Mouse (Mus musculus) liver, embryonic 13.5 days (tissue): ENCODE data around the gene Endou. TPM values are rescaled to one million over a fixed set of nuclear protein-coding genes. Genes with fewer than 3 reads are reported as not detected.

ENCODE experiments used
- ATAC-seq: fragments of 200-750 bp; cut with Nextera tagmentation; 2 replicates; pipeline ENCODE4 v1.8.0; 2017; ENCODE audit warnings: low read depth, mild to moderate bottlenecking, moderate number of reproducible peaks, moderate library complexity
- DNase-seq: peaks from one replicate; pipeline ENCODE4 v3.0.0; 2022
- H3K27ac ChIP-seq: fragments of 300-500 bp; sonication (generic); 2 replicates; pipeline ENCODE4 v1.5.1; 2015; ENCODE audit warnings: moderate library complexity, mild to moderate bottlenecking, inconsistent platforms
- H3K27me3 ChIP-seq: fragments of 300-500 bp; sonication (generic); 2 replicates; pipeline ENCODE4 v1.6.1; 2015; ENCODE audit warnings: mild to moderate bottlenecking, inconsistent platforms
- H3K36me3 ChIP-seq: fragments of 300-500 bp; sonication (generic); 2 replicates; pipeline ENCODE4 v1.6.1; 2015; ENCODE audit warnings: mild to moderate bottlenecking, inconsistent platforms
- H3K4me1 ChIP-seq: fragments of 300-500 bp; sonication (generic); replicated peaks from 2 replicates; pipeline ENCODE4 v1.6.1; 2015; ENCODE audit warnings: inconsistent platforms
- H3K4me2 ChIP-seq: fragments of 300-500 bp; sonication (generic); 2 replicates; pipeline ENCODE4 v1.6.1; 2015; ENCODE audit warnings: inconsistent platforms, mild to moderate bottlenecking, moderate library complexity
- H3K4me3 ChIP-seq: fragments of 300-500 bp; sonication (generic); replicated peaks from 2 replicates; pipeline ENCODE4 v1.5.1; 2015; ENCODE audit warnings: mild to moderate bottlenecking, inconsistent platforms
- H3K9ac ChIP-seq: fragments of 300-500 bp; sonication (generic); 2 replicates; pipeline ENCODE4 v1.6.1; 2015; ENCODE audit warnings: mild to moderate bottlenecking, inconsistent platforms
- H3K9me3 ChIP-seq: fragments of 300-500 bp; sonication (generic); replicated peaks from 2 replicates; pipeline ENCODE4 v1.6.1; 2016; ENCODE audit warnings: inconsistent platforms
- WGBS: fragments of 180-500 bp; shearing (Covaris S2); methylation state at CpG from one replicate; pipeline ENCODE4 v1.1.7; 2015; ENCODE audit not compliant: insufficient replicate concordance; 5-methylcytosine and 5-hydroxymethylcytosine counted together
- polyA plus RNA-seq: library from polyadenylated mRNA; unstranded; fragments of >200 nt; fragmentation: Nextera tagmentation; extraction: Ambion mirVana; gene quantifications from 2 replicates; pipeline ENCODE4 v1.2.1, GENCODE M21; 2015

Endou gene
- polyA plus RNA-seq, 1 experiment from 2014 or later, result not detected

DNA sequence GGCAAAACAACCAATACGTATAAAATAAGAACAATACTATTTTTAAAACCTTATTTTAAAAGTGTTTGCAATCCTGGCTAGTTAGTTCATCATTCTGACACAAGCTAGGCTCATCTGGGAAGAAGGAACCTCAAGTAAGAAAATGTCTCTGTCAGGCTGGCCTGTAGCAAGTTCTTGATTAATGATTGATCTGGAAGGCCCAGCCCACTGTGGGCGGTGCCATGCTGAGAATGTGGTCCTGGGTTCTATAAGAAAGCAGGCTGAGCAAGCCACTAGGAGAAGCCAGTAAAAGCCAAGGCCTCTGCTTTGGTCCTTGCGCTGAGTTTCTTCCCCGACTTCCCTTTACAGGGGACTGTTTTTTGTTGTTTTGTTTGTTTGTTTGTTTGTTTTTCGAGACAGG, 21.4 kb upstream of the Endou start:
- no peak for ATAC-seq
- H3K4me3 ChIP-seq, result no peak overlapping the region
- WGBS, result 74% methylated on average over 5 of the region's 5 CpGs
- H3K9ac ChIP-seq, result no peak overlapping the region
- H3K4me1 ChIP-seq, result peaks cover 27% of the 10 kb centered on the region
- H3K27me3 ChIP-seq, result peaks cover 4% of the 10 kb centered on the region; the same call in 1 of the 2 replicates
- no peak for DNase-seq
- no peak overlapping the region for H3K27ac ChIP-seq
- H3K9me3 ChIP-seq, result no peaks in the 10 kb centered on the region
- H3K4me2 ChIP-seq, result no peak overlapping the region
- no peaks in the 10 kb centered on the region for H3K36me3 ChIP-seq

DNA sequence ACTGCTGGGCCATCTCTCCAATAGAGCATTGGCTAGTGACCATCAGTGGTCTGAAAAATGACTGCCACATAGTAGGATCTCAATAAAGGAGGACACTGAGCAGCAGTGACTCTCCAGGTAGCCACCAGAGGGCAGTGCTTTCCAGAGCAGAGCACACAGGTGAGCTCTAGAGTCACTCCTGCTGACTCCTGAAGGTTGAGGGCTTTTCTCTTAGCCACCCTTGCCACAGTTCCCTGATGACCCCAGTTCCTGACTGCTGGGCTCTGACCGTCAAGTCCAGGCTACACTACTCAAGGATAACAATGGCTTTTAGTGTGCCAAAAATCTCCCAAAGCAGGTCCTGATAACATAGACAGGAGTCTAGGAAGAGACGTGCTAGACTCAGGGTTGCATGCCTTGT, 20.5 kb upstream of the Endou start:
- H3K4me3 ChIP-seq, result no peak overlapping the region
- peaks cover 34% of the 10 kb centered on the region for H3K4me1 ChIP-seq
- WGBS, result 78% methylated on average over 2 of the region's 2 CpGs
- no peak overlapping the region for H3K9ac ChIP-seq
- no peaks in the 10 kb centered on the region for H3K9me3 ChIP-seq
- no peak overlapping the region for H3K27ac ChIP-seq
- H3K36me3 ChIP-seq, result no peaks in the 10 kb centered on the region
- no peaks in the 10 kb centered on the region for H3K27me3 ChIP-seq
- DNase-seq, result no peak
- no peak for ATAC-seq
- no peak overlapping the region for H3K4me2 ChIP-seq

DNA sequence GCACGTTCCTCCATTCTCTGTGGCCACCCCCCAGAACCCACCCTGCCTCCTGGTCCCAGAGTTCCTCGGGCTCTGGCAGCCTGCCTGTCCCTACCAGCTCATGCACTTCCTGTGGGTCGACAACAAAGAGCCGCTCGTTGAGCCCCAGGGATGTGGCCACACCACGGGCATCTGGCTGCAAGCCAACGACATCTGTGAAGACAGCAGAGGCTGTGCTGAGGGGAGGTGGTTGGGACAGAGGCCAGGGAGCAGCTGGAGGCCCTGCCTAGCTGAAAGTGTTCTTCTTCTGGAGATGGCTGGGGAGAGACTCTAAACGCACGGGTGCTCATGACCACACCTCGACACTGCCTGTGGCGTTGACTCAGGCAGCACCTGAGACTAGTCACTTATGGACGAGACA, 19.6 kb upstream of the Endou start:
- DNase-seq, result no peak
- H3K4me2 ChIP-seq, result no peak overlapping the region

DNA sequence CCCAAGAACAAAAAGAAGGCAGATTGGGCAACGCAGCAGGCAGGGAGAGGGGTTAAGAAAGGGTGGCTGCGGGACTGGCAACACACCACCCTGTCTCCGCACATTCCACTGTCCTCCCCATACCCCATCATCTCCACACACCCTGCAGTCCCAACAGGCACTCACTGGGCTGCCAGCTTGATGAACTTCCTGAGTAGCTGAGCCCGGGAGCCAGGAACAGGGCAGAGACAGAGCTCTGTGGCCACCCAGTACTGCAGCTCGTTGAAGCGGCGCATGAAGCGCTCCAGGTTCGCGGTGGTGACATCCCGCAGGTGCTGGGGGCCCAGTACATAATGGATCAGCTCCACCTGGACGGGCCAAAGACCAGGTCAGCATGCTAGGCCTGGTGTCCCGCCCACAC, 18.7 kb upstream of the Endou start:
- Histone ChIP-seq H3K27ac (no peak overlapping the region), H3K27me3 (no peaks in the 10 kb centered on the region), H3K4me1 (peaks cover 52% of the 10 kb centered on the region), H3K9ac (no peak overlapping the region), H3K9me3 (no peaks in the 10 kb centered on the region), H3K4me3 (no peak overlapping the region), H3K4me2 (no peak overlapping the region), H3K36me3 (no peaks in the 10 kb centered on the region)
- ATAC-seq (no peak), DNase-seq (no peak)
- WGBS, result 82% methylated on average over 13 of the region's 13 CpGs

More for the DNA sequence above, 19.6 kb upstream of the Endou start:
- Histone ChIP-seq H3K9me3 (no peaks in the 10 kb centered on the region), H3K4me1 (peaks cover 44% of the 10 kb centered on the region), H3K9ac (no peak overlapping the region; the same call in 1 of the 2 replicates), H3K27me3 (no peaks in the 10 kb centered on the region), H3K36me3 (no peaks in the 10 kb centered on the region), H3K27ac (no peak overlapping the region), H3K4me3 (no peak overlapping the region)
- ATAC-seq, result no peak
- 28% methylated on average over 12 of the region's 12 CpGs for WGBS

DNA sequence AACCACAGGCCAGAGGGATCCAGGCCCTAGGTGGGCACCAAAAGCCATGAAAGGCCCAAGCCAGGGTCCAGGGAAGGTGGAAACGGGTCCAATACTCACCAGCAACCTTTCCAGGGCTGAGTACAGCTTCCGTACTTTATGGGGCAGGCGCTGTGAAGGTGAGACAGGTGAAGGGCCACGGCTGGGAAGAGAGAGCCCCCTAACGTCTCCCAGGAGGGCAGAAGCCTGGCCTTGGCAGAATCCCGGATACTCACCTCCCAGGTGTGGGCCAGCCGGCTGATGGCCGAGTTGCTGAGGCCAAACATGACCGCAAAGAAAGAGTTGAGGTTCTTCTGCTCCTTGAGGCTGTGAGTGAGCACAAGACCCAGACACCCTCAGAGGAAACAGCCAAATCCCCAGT, 18.3 kb upstream of the Endou start:
- ATAC-seq (no peak), DNase-seq (no peak)
- peaks cover 55% of the 10 kb centered on the region for H3K4me1 ChIP-seq
- 80% methylated on average over 9 of the region's 9 CpGs for WGBS
- no peaks in the 10 kb centered on the region for H3K36me3 ChIP-seq
- no peaks in the 10 kb centered on the region for H3K9me3 ChIP-seq
- H3K4me2 ChIP-seq, result no peak overlapping the region
- H3K4me3 ChIP-seq, result no peak overlapping the region
- H3K9ac ChIP-seq, result no peak overlapping the region
- no peaks in the 10 kb centered on the region for H3K27me3 ChIP-seq
- no peak overlapping the region for H3K27ac ChIP-seq

DNA sequence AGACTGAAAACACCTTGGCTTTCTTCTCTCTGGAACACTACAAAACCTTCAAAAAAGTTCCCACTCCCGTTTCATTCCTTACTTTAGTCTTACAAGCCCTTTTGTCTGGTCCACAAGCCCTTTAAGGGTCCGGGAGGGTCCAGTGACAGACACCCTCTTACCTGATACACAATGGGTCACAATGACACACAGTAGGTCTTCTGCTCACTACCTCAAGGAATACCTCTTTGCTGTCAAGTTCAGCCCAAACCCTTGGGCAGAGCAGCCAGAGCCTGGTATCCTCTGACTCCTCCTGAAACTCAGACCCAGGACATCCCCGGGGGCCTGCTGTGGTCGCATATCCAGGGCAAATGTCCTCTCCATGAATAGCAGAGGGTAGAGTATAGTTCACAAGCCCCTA, 17.8 kb upstream of the Endou start:
- no peaks in the 10 kb centered on the region for H3K9me3 ChIP-seq
- H3K4me3 ChIP-seq, result no peak overlapping the region
- no peaks in the 10 kb centered on the region for H3K36me3 ChIP-seq
- H3K4me1 ChIP-seq, result peaks cover 60% of the 10 kb centered on the region
- H3K4me2 ChIP-seq, result no peak overlapping the region
- no peak for ATAC-seq
- H3K27ac ChIP-seq, result no peak overlapping the region
- H3K27me3 ChIP-seq, result no peaks in the 10 kb centered on the region
- no peak overlapping the region for H3K9ac ChIP-seq
- WGBS, result 75% methylated on average over 4 of the region's 4 CpGs
- DNase-seq, result no peak

DNA sequence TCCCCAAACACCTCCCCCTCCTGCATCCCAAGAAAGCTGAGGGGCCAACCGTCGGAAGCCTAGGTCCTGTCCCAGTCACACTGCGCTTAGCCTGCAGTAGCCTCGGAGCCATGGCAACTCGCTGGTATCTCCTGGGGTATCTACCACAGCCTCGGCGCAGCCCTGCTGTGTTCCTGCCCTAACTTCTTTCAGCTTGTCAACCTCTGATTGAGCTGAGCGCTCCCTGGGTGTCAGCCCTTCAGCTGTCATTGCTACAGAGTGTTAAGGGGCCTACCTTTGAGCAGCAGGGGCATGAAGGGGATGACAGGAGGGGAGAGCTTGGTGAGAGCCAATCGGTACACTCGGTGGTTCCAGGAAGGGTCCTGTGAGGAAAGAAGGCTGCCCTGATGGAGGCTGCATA, 17.2 kb upstream of the Endou start:
- ATAC-seq (peak; percentile 58), DNase-seq (peak; percentile 30)
- WGBS, result 25% methylated on average over 10 of the region's 10 CpGs
- no peaks in the 10 kb centered on the region for H3K9me3 ChIP-seq
- peaks cover 63% of the 10 kb centered on the region for H3K4me1 ChIP-seq
- H3K27me3 ChIP-seq, result no peaks in the 10 kb centered on the region
- no peak overlapping the region for H3K27ac ChIP-seq
- H3K4me2 ChIP-seq, result no peak overlapping the region
- no peak overlapping the region for H3K9ac ChIP-seq
- no peaks in the 10 kb centered on the region for H3K36me3 ChIP-seq
- no peak overlapping the region for H3K4me3 ChIP-seq

DNA sequence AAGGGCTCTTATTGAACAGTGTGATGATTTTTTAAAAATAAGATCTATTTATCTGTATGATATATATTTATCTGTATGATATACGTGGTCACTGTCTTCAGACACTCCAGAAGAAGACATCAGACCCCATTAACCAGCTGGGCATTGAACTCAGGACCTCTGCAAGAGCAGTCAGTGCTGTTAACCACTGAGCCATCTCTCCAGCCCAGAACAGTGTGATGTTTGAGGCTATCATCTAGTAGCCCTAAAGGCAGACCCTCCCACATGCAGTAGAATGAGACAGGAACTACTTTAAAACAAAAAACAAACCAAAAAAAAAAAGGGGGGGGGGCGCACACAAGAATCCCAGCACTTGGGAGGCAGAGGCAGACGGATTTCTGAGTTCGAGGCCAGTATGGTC, 16.3 kb upstream of the Endou start:
- ATAC-seq, result no peak
- peaks cover 63% of the 10 kb centered on the region for H3K4me1 ChIP-seq

DNA sequence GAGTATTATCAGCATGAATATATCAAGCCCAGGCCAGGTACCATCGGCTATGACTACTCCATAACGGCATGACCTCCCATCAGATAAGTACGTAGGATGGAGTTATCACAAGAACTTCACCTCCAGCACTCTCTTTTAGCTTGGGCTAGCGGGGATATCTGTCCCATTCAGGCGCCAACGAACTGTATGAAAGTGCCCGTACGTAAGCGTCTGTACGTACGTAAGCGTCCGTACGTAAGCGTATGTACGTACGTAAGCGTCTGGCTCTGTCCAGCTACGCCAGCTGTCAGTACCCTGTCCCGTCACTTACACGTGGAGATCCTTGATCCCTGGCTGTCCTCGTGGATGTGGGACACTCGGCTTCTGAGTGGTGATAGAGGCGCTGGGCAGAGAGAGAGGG, 15.6 kb upstream of the Endou start:
- H3K27ac ChIP-seq, result peak overlapping the region; percentile 41; the same call in 1 of the 2 replicates
- peak; percentile 58 for ATAC-seq

More for the DNA sequence above, 16.3 kb upstream of the Endou start:
- Histone ChIP-seq H3K27me3 (no peaks in the 10 kb centered on the region), H3K36me3 (no peaks in the 10 kb centered on the region), H3K9me3 (no peaks in the 10 kb centered on the region), H3K4me2 (no peak overlapping the region), H3K4me3 (no peak overlapping the region), H3K9ac (no peak overlapping the region), H3K27ac (no peak overlapping the region)
- no peak for DNase-seq
- WGBS, result 68% methylated on average over 4 of the region's 4 CpGs

DNA sequence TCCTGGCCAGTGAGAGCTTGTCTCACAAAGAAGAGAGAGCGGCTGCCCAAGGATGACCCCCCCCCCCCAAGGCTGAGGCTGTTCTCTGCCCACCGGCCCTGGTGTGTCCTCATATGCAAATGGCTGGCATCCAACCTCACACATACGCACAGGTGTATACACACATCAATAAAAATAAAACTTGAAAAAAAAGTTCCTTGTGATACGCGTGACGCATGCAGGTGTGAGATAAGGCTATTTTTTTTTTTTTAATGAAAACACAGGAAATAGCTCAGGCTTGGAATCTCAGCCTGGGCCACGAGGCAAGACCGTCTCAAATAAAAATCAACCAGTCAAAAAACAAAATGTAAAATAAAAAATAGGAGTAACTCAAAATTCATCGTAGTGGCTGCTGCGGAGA, 15.1 kb upstream of the Endou start:
- Histone ChIP-seq H3K4me2 (peak overlapping the region; percentile 23; the same call in 1 of the 2 replicates), H3K4me1 (peaks cover 68% of the 10 kb centered on the region), H3K9ac (no peak overlapping the region), H3K27ac (no peak overlapping the region), H3K4me3 (no peak overlapping the region), H3K9me3 (no peaks in the 10 kb centered on the region), H3K27me3 (no peaks in the 10 kb centered on the region), H3K36me3 (no peaks in the 10 kb centered on the region)
- WGBS, result 66% methylated on average over 10 of the region's 10 CpGs
- ATAC-seq, result no peak
- DNase-seq, result no peak

More for the DNA sequence above, 15.6 kb upstream of the Endou start:
- WGBS, result 57% methylated on average over 24 of the region's 24 CpGs
- Histone ChIP-seq H3K4me2 (peak overlapping the region; percentile 23), H3K36me3 (no peaks in the 10 kb centered on the region), H3K27me3 (no peaks in the 10 kb centered on the region), H3K4me1 (peaks cover 63% of the 10 kb centered on the region), H3K9me3 (no peaks in the 10 kb centered on the region), H3K9ac (no peak overlapping the region), H3K4me3 (no peak overlapping the region)
- DNase-seq, result peak; percentile 33

DNA sequence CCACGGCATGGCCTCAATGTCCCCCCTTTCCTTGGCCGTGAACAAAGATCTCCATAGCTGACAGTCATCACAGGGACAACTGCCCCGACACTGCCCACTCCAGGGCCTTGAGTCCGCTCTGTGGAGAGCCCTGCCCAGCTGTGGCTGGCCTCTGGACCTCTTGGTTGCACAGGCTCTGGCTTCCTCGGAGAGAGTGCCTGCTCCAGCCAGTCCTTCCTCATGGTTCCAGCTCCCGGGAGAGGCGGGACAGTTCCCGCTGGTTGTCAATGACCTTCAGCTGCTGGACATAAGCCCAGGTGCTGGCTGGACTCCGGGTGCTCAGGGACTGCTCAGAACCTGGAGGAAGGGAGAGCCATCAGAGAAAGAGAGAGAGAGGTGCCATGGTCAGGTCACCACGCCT, 14.2 kb upstream of the Endou start:
- WGBS, result 60% methylated on average over 10 of the region's 10 CpGs
- ATAC-seq (peak; percentile 4; the same call in 1 of the 2 replicates), DNase-seq (no peak)
- H3K4me2 ChIP-seq, result no peak overlapping the region
- peaks cover 61% of the 10 kb centered on the region for H3K4me1 ChIP-seq
- H3K27me3 ChIP-seq, result no peaks in the 10 kb centered on the region
- no peaks in the 10 kb centered on the region for H3K9me3 ChIP-seq
- H3K9ac ChIP-seq, result peak overlapping the region; percentile 39; the same call in 1 of the 2 replicates
- H3K36me3 ChIP-seq, result no peaks in the 10 kb centered on the region
- no peak overlapping the region for H3K4me3 ChIP-seq
- peak overlapping the region; percentile 58 for H3K27ac ChIP-seq

DNA sequence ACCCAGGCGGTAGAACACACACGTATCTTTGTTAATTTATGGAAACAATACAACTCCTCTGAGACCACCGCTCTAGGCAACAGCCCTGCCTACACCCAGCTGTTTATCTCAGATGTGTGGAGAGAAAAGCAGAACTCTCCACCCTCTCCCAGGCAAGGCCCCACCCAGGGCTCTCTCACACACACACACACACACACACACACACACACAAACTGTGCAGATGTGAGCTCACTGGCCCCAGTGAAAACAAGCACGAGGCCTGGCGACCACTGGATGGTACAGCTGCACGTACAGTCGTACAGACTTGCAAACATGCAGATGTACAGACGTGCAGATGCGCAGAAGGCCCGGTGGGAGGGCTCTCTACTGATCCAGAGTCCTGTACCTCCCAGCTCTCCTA, 13.8 kb upstream of the Endou start:
- Histone ChIP-seq H3K4me1 (peaks cover 60% of the 10 kb centered on the region), H3K4me2 (no peak overlapping the region), H3K27me3 (no peaks in the 10 kb centered on the region), H3K9me3 (no peaks in the 10 kb centered on the region), H3K27ac (peak overlapping the region; percentile 58), H3K36me3 (no peaks in the 10 kb centered on the region), H3K9ac (peak overlapping the region; percentile 39; the same call in 1 of the 2 replicates), H3K4me3 (no peak overlapping the region)
- WGBS, result 35% methylated on average over 10 of the region's 10 CpGs
- DNase-seq, result peak; percentile 61
- peak; percentile 85 for ATAC-seq
